Mouse (Mus musculus): ENCODE data around the gene Olfr1107. TPM values are rescaled to one million over a fixed set of nuclear protein-coding genes. Genes with fewer than 3 reads are reported as not detected.

Olfr1107 gene
- polyA plus RNA-seq (2015; fragmentation: Nextera tagmentation; extraction: Ambion mirVana): not detected in 2 replicates

- WGBS (ENCODE audit: insufficient replicate concordance): 65% methylated on average over 1 of the region's 1 CpGs
- no peaks in the 10 kb centered on the region for H3K36me3 ChIP-seq (replicated peaks; ENCODE audit: insufficient read depth, low read length)
Measured at GRCm38 (mm10) chr2:87075717-87076116, at the start of gene Olfr1107. Gene Olfr1107, minus strand, starts transcription at chr2:87075817.

GRCm38 (mm10) chr2:87114467-87114866, 38.9 kb upstream of the Olfr1107 start, which contains the start of gene Olfr259:
Gene Olfr259, minus strand, starts transcription at chr2:87114567.
- Histone ChIP-seq H3K9ac (replicated peaks) (no peak within 1 kb of the TSS), H3K9me3 (ENCODE audit: low read length) (no peaks in the 10 kb centered on the region), H3K27me3 (ENCODE audit: insufficient read depth, low read length) (no peaks in the 10 kb centered on the region), H3K27ac (ENCODE audit: low read depth) (no peak within 1 kb of the TSS), H3K4me1 (ENCODE audit: insufficient read depth) (no peaks in the 10 kb centered on the region), H3K4me2 (ENCODE audit: low read depth, low read length) (no peak within 1 kb of the TSS), H3K36me3 (replicated peaks; ENCODE audit: insufficient read depth, low read length) (no peaks in the 10 kb centered on the region), H3K4me3 (ENCODE audit: low read depth, low read length) (no peak within 1 kb of the TSS)
- TF ChIP-seq CTCF (IDR thresholded peaks at IDR 0.05; ENCODE audit: low read depth) (no peak), EP300 (IDR thresholded peaks at IDR 0.05; ENCODE audit: low read depth) (no peak)
- no peak for DNase-seq
- no peak for ATAC-seq

More at GRCm38 (mm10) chr2:87075717-87076116, at the start of gene Olfr1107:
- DNase-seq (no peak), ATAC-seq (no peak)
- no peak within 1 kb of the TSS for H3K9ac ChIP-seq (replicated peaks)
- no peak within 1 kb of the TSS for H3K4me3 ChIP-seq (ENCODE audit: low read depth, low read length)
- no peaks in the 10 kb centered on the region for H3K27me3 ChIP-seq (ENCODE audit: insufficient read depth, low read length)
- H3K4me2 ChIP-seq (ENCODE audit: low read depth, low read length): no peak within 1 kb of the TSS
- H3K4me1 ChIP-seq (ENCODE audit: insufficient read depth): no peaks in the 10 kb centered on the region
- no peaks in the 10 kb centered on the region for H3K9me3 ChIP-seq (ENCODE audit: low read length)
- TF ChIP-seq EP300 (IDR thresholded peaks at IDR 0.05; ENCODE audit: low read depth): no peak
- no peak for TF ChIP-seq CTCF (IDR thresholded peaks at IDR 0.05; ENCODE audit: low read depth)
- no peak within 1 kb of the TSS for H3K27ac ChIP-seq (ENCODE audit: low read depth)

DNA sequence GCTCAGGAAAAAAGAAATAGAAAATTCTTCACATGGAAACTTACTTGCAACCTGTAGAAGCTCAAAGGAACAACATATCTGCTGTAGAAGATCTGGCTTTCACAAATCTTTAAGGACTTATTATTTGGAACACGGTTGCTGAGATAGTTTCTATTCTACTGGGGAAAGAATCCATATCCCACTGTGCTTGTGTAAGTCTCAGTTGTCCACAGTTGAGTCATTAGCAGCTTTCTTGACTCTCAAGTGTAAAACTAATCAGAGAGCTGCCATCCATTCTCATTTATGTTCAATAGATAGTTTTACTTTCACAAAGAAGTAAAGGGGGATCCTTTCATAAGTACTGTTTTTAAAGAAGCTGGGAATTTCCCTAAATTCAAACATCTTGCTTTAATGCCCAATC, 20.3 kb upstream of the Olfr1107 start, which contains the start of gene Olfr1109:
Gene Olfr1109 (minus strand): TSS at position 101 of the 400 bp plus-strand sequence.
- H3K4me2 ChIP-seq (ENCODE audit: low read depth, low read length): no peak within 1 kb of the TSS
- ATAC-seq (no peak), DNase-seq (no peak)
- H3K36me3 ChIP-seq (replicated peaks; ENCODE audit: insufficient read depth, low read length): no peaks in the 10 kb centered on the region
- H3K9ac ChIP-seq (replicated peaks): no peak within 1 kb of the TSS
- 63% methylated on average over 1 of the region's 1 CpGs for WGBS (ENCODE audit: insufficient replicate concordance)
- H3K27ac ChIP-seq (ENCODE audit: low read depth): no peak within 1 kb of the TSS
- H3K4me1 ChIP-seq (ENCODE audit: insufficient read depth): no peaks in the 10 kb centered on the region
- no peaks in the 10 kb centered on the region for H3K9me3 ChIP-seq (ENCODE audit: low read length)
- no peak within 1 kb of the TSS for H3K4me3 ChIP-seq (ENCODE audit: low read depth, low read length)
- no peak for TF ChIP-seq EP300 (IDR thresholded peaks at IDR 0.05; ENCODE audit: low read depth)
- TF ChIP-seq CTCF (IDR thresholded peaks at IDR 0.05; ENCODE audit: low read depth): no peak
- no peaks in the 10 kb centered on the region for H3K27me3 ChIP-seq (ENCODE audit: insufficient read depth, low read length)

- no peak for ATAC-seq
- no peak for TF ChIP-seq EP300 (IDR thresholded peaks at IDR 0.05; ENCODE audit: low read depth)
- no peak for TF ChIP-seq CTCF (IDR thresholded peaks at IDR 0.05; ENCODE audit: low read depth)
- no peaks in the 10 kb centered on the region for H3K4me1 ChIP-seq (ENCODE audit: insufficient read depth)
Measured at GRCm38 (mm10) chr2:87052173-87052572, 23.4 kb downstream of the Olfr1107 start, which contains the start of gene Olfr1106. Gene Olfr1106, minus strand, starts transcription at chr2:87052273.

GRCm38 (mm10) chr2:87036431-87036830, 39.2 kb downstream of the Olfr1107 start, which contains the start of gene Olfr1105:
Gene Olfr1105, minus strand, starts transcription at chr2:87036531.
- ATAC-seq (no peak), DNase-seq (no peak)
- Histone ChIP-seq H3K27ac (ENCODE audit: low read depth) (no peak within 1 kb of the TSS), H3K27me3 (ENCODE audit: insufficient read depth, low read length) (no peaks in the 10 kb centered on the region), H3K4me1 (ENCODE audit: insufficient read depth) (no peaks in the 10 kb centered on the region), H3K4me2 (ENCODE audit: low read depth, low read length) (no peak within 1 kb of the TSS), H3K36me3 (replicated peaks; ENCODE audit: insufficient read depth, low read length) (no peaks in the 10 kb centered on the region), H3K9me3 (ENCODE audit: low read length) (no peaks in the 10 kb centered on the region), H3K4me3 (ENCODE audit: low read depth, low read length) (no peak within 1 kb of the TSS), H3K9ac (replicated peaks) (no peak within 1 kb of the TSS)
- TF ChIP-seq EP300 (IDR thresholded peaks at IDR 0.05; ENCODE audit: low read depth) (no peak), CTCF (IDR thresholded peaks at IDR 0.05; ENCODE audit: low read depth) (no peak)

More at GRCm38 (mm10) chr2:87052173-87052572, 23.4 kb downstream of the Olfr1107 start, which contains the start of gene Olfr1106:
- H3K4me2 ChIP-seq (ENCODE audit: low read depth, low read length): no peak within 1 kb of the TSS
- H3K27ac ChIP-seq (ENCODE audit: low read depth): no peak within 1 kb of the TSS
- H3K4me3 ChIP-seq (ENCODE audit: low read depth, low read length): no peak within 1 kb of the TSS
- H3K27me3 ChIP-seq (ENCODE audit: insufficient read depth, low read length): no peaks in the 10 kb centered on the region
- no peak for DNase-seq
- no peaks in the 10 kb centered on the region for H3K36me3 ChIP-seq (replicated peaks; ENCODE audit: insufficient read depth, low read length)
- H3K9ac ChIP-seq (replicated peaks): no peak within 1 kb of the TSS
- 58% methylated on average over 1 of the region's 1 CpGs for WGBS (ENCODE audit: insufficient replicate concordance)
- H3K9me3 ChIP-seq (ENCODE audit: low read length): 0 out of 2 replicates have a peak, but pooled peaks cover 3% of the 10 kb centered on the region

DNA sequence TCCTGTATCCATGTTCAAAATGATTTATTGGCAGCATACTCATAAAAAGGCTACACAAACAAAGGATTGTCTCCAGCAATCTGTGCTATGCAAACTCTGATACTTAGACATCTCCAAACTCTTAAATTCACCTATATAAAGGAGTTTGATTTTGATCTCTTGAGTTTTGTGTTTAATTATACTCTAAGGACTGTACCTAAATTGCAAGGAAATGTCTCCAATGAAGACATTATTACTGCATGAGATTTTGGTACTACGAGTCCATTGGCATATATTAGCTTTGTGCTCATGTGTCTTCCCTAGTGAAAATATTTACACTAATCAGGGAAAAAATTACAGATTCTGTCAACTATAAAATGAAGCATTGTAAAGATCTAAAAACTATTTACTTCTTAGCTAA, 48.6 kb downstream of the Olfr1107 start, which contains the start of gene Olfr1104:
Gene Olfr1104 (minus strand): TSS at position 101 of the 400 bp plus-strand sequence.
- Histone ChIP-seq H3K4me2 (ENCODE audit: low read depth, low read length) (no peak within 1 kb of the TSS), H3K27me3 (ENCODE audit: insufficient read depth, low read length) (no peaks in the 10 kb centered on the region), H3K27ac (ENCODE audit: low read depth) (no peak within 1 kb of the TSS), H3K36me3 (replicated peaks; ENCODE audit: insufficient read depth, low read length) (no peaks in the 10 kb centered on the region), H3K9me3 (ENCODE audit: low read length) (no peaks in the 10 kb centered on the region), H3K4me3 (ENCODE audit: low read depth, low read length) (no peak within 1 kb of the TSS), H3K4me1 (ENCODE audit: insufficient read depth) (no peaks in the 10 kb centered on the region), H3K9ac (replicated peaks) (no peak within 1 kb of the TSS)
- TF ChIP-seq CTCF (IDR thresholded peaks at IDR 0.05; ENCODE audit: low read depth): no peak
- no peak for TF ChIP-seq EP300 (IDR thresholded peaks at IDR 0.05; ENCODE audit: low read depth)
- DNase-seq (no peak), ATAC-seq (no peak)
- 70% methylated on average over 1 of the region's 1 CpGs for WGBS (ENCODE audit: insufficient replicate concordance)

Other genes starting within 250 kb of the Olfr1107 start
- not detected in 2 replicates for gene Olfr1095, start 224.1 kb downstream of the Olfr1107 start, polyA plus RNA-seq (2015; fragmentation: Nextera tagmentation; extraction: Ambion mirVana)
- gene Gm13723, start 201.0 kb downstream of the Olfr1107 start, polyA plus RNA-seq (2015; fragmentation: Nextera tagmentation; extraction: Ambion mirVana): not detected in 2 replicates
- not detected in 2 replicates for gene Olfr1097, start 183.6 kb downstream of the Olfr1107 start, polyA plus RNA-seq (2015; fragmentation: Nextera tagmentation; extraction: Ambion mirVana)
- gene Olfr1098, start 151.3 kb downstream of the Olfr1107 start, polyA plus RNA-seq (2015; fragmentation: Nextera tagmentation; extraction: Ambion mirVana): not detected in 2 replicates
- not detected in 2 replicates for gene Olfr1099, start 115.1 kb downstream of the Olfr1107 start, polyA plus RNA-seq (2015; fragmentation: Nextera tagmentation; extraction: Ambion mirVana)
- not detected in 2 replicates for gene Olfr1100, start 95.9 kb downstream of the Olfr1107 start, polyA plus RNA-seq (2015; fragmentation: Nextera tagmentation; extraction: Ambion mirVana)
- not detected in 2 replicates for gene Olfr1101, start 84.6 kb downstream of the Olfr1107 start, polyA plus RNA-seq (2015; fragmentation: Nextera tagmentation; extraction: Ambion mirVana)
- not detected in 2 replicates for gene Olfr1102, start 77.4 kb downstream of the Olfr1107 start, polyA plus RNA-seq (2015; fragmentation: Nextera tagmentation; extraction: Ambion mirVana)
- gene Olfr1104, start 48.7 kb downstream of the Olfr1107 start, polyA plus RNA-seq (2015; fragmentation: Nextera tagmentation; extraction: Ambion mirVana): not detected in 2 replicates
- gene Olfr1105, start 39.3 kb downstream of the Olfr1107 start, polyA plus RNA-seq (2015; fragmentation: Nextera tagmentation; extraction: Ambion mirVana): not detected in 2 replicates
- not detected in 2 replicates for gene Olfr1106, start 23.5 kb downstream of the Olfr1107 start, polyA plus RNA-seq (2015; fragmentation: Nextera tagmentation; extraction: Ambion mirVana)
- gene Olfr1109, start 20.2 kb upstream of the Olfr1107 start, polyA plus RNA-seq (2015; fragmentation: Nextera tagmentation; extraction: Ambion mirVana): not detected in 2 replicates
- not detected in 2 replicates for gene Olfr259, start 38.8 kb upstream of the Olfr1107 start, polyA plus RNA-seq (2015; fragmentation: Nextera tagmentation; extraction: Ambion mirVana)
- not detected in 2 replicates for gene Olfr1110, start 64.5 kb upstream of the Olfr1107 start, polyA plus RNA-seq (2015; fragmentation: Nextera tagmentation; extraction: Ambion mirVana)
- not detected in 2 replicates for gene Olfr1111, start 76.8 kb upstream of the Olfr1107 start, polyA plus RNA-seq (2015; fragmentation: Nextera tagmentation; extraction: Ambion mirVana)
- not detected in 2 replicates for gene Olfr1112, start 112.0 kb upstream of the Olfr1107 start, polyA plus RNA-seq (2015; fragmentation: Nextera tagmentation; extraction: Ambion mirVana)
- gene Olfr1113, start 133.2 kb upstream of the Olfr1107 start, polyA plus RNA-seq (2015; fragmentation: Nextera tagmentation; extraction: Ambion mirVana): not detected in 2 replicates
- gene Olfr1115, start 172.2 kb upstream of the Olfr1107 start, polyA plus RNA-seq (2015; fragmentation: Nextera tagmentation; extraction: Ambion mirVana): not detected in 2 replicates
- gene Olfr1116, start 191.7 kb upstream of the Olfr1107 start, polyA plus RNA-seq (2015; fragmentation: Nextera tagmentation; extraction: Ambion mirVana): not detected in 2 replicates
- not detected in 2 replicates for gene Olfr1118, start 231.8 kb upstream of the Olfr1107 start, polyA plus RNA-seq (2015; fragmentation: Nextera tagmentation; extraction: Ambion mirVana)

Data from liver, postnatal 0 days (tissue).